Mouse (Mus musculus): Measurements from ENCODE around the gene Pilrb1. TPM values are rescaled to one million over a fixed set of nuclear protein-coding genes. Genes with fewer than 3 reads are reported as not detected.

Pilrb1 gene
- total and polyA plus RNA-seq, 3 experiments = 4.5 to 12.1 TPM; not detected in 1

DNA sequence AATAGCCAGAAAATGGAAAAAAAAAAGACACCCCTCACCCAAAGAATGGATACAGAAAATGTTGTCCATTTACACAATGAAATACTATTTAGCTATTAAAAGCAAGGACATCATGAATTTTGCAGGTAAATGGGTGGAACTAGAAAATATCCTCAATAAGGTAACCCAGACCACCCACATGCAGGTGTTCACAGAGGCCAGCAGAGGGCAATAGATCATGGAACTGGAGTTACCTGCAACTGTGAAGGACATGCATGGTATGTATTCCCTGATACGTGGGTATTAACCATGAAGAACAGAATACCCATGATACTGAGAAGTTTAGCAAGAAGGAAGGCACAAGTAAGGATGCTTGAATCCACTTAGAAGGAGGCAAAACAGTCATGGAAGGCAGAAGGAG is 35.0 kb upstream of the Pilrb1 start:
- Histone ChIP-seq H3K36me3 (ENCODE audit: control insufficient read depth in 1 of 2, insufficient read depth in 2 of 2, low read length in 2 of 2) (no peaks in the 10 kb centered on the region), H3K27ac (ENCODE audit: control insufficient read depth, low read depth, low read length) (no peak overlapping the region), H3K9ac (ENCODE audit: control insufficient read depth, low read depth, low read length, poor library complexity, severe bottlenecking) (no peak overlapping the region), H3K79me2 (ENCODE audit: control insufficient read depth, insufficient read depth, low read length, poor library complexity) (no peaks in the 10 kb centered on the region), H3K4me1 (ENCODE audit: control insufficient read depth in 1 of 2, insufficient read depth in 2 of 2, low read length in 2 of 2) (no peaks in the 10 kb centered on the region), H3K4me3 (ENCODE audit: control insufficient read depth in 1 of 2, insufficient read depth in 1 of 2, low read depth in 2 of 2, low read length in 2 of 2) (no peak overlapping the region), H3K9me3 (replicated peaks; ENCODE audit: insufficient read depth, low read length) (no peaks in the 10 kb centered on the region), H3K27me3 (ENCODE audit: control insufficient read depth in 1 of 2, insufficient read depth in 2 of 2, low read length in 2 of 2) (0 out of 4 replicates have a peak, but pooled peaks cover 0 to 4% of the 10 kb centered on the region in 2 experiments)
- TF ChIP-seq RAD21 (IDR thresholded peaks at IDR 0.05; ENCODE audit: low read depth, low read length) (peak; percentile 43), NRF1 (IDR thresholded peaks at IDR 0.05; ENCODE audit: insufficient read depth, low read depth, low read length, poor library complexity, severe bottlenecking) (no peak), UBTF (IDR thresholded peaks at IDR 0.05; ENCODE audit: borderline replicate concordance, insufficient read depth, low read depth, low read length) (no peak), USF2 (IDR thresholded peaks at IDR 0.05; ENCODE audit: borderline replicate concordance in 1 of 2, insufficient read depth in 1 of 2, low read depth in 1 of 2, low read length in 2 of 2) (no peak), CTCF (IDR thresholded peaks at IDR 0.05 in 2 of 3, conservative IDR thresholded peaks at IDR 0.05 in 1 of 3; ENCODE audit: control insufficient read depth in 1 of 3, insufficient read depth in 1 of 3, low read depth in 2 of 3, low read length in 3 of 3, poor library complexity in 1 of 3, severe bottlenecking in 1 of 3) (peak; percentile 51 to 67 (median 60)), KAT2A (conservative IDR thresholded peaks at IDR 0.05; ENCODE audit: low read depth, low read length) (no peak), ETS1 (IDR thresholded peaks at IDR 0.05; ENCODE audit: low read depth, low read length) (no peak), ZC3H11A (IDR thresholded peaks at IDR 0.05; ENCODE audit: low read depth, low read length) (peak; percentile 24; the same call in 1 of the 2 replicates), CHD2 (IDR thresholded peaks at IDR 0.05; ENCODE audit: low read length) (no peak), TCF12 (IDR thresholded peaks at IDR 0.05; ENCODE audit: low read depth, low read length) (no peak), SMC3 (IDR thresholded peaks at IDR 0.05; ENCODE audit: low read depth, low read length) (peak; percentile 64), GABPA (IDR thresholded peaks at IDR 0.05; ENCODE audit: low read depth, low read length) (no peak), USF1 (IDR thresholded peaks at IDR 0.05; ENCODE audit: low read depth, low read length) (no peak), E2F4 (IDR thresholded peaks at IDR 0.05; ENCODE audit: borderline replicate concordance, low read depth, low read length) (no peak), POLR2A (IDR thresholded peaks at IDR 0.05; ENCODE audit: control insufficient read depth in 1 of 2, insufficient read depth in 1 of 2, low read depth in 1 of 2, low read length in 2 of 2, poor library complexity in 1 of 2) (no peak)
- peak; percentile 37 for DNase-seq (ENCODE audit: low read depth, low spot score)

DNA sequence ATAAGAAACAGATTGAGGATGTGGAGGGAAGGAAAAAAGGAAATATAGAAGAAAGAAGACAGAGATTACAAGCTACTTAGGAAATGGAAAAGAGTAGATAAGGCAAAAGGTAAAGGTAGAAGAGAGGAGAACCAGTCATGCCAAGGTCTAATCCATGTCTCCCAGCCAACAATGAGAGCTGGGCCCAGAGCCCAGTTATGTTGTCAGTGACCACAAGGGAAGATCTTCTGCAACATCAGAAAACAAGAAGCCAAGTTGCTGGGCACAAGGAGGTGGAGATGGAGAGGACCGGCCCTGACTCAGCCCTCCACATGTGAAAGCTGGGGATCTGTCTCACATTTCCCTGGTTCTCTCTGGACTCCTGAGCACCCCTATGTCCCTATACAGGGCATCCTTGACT is 29.8 kb upstream of the Pilrb1 start:
- H3K4me3 ChIP-seq (ENCODE audit: control insufficient read depth in 1 of 2, insufficient read depth in 1 of 2, low read depth in 2 of 2, low read length in 2 of 2) = no peak overlapping the region
- TF ChIP-seq POLR2A (IDR thresholded peaks at IDR 0.05; ENCODE audit: control insufficient read depth in 1 of 2, insufficient read depth in 1 of 2, low read depth in 1 of 2, low read length in 2 of 2, poor library complexity in 1 of 2) (no peak), TAL1 (IDR thresholded peaks at IDR 0.05; ENCODE audit: low read length) (no peak), NRF1 (IDR thresholded peaks at IDR 0.05; ENCODE audit: insufficient read depth, low read depth, low read length, poor library complexity, severe bottlenecking) (no peak), POLR2AphosphoS2 (IDR thresholded peaks at IDR 0.05; ENCODE audit: low read length) (no peak), EP300 (IDR thresholded peaks at IDR 0.05; ENCODE audit: low read depth in 1 of 2, low read length in 2 of 2) (no peak), GABPA (IDR thresholded peaks at IDR 0.05; ENCODE audit: low read depth, low read length) (no peak), CHD2 (IDR thresholded peaks at IDR 0.05; ENCODE audit: low read length) (no peak)
- peaks cover 0 to 9% of the 10 kb centered on the region in 2 experiments; a peak in 2 of 4 replicates for H3K36me3 ChIP-seq (ENCODE audit: control insufficient read depth in 1 of 2, insufficient read depth in 2 of 2, low read length in 2 of 2)

More for the DNA sequence above, 29.8 kb upstream of the Pilrb1 start:
- peaks cover 0 to 14% of the 10 kb centered on the region in 2 experiments; a peak in 2 of 4 replicates for H3K4me1 ChIP-seq (ENCODE audit: control insufficient read depth in 1 of 2, insufficient read depth in 2 of 2, low read length in 2 of 2)
- H3K9ac ChIP-seq (ENCODE audit: control insufficient read depth, low read depth, low read length, poor library complexity, severe bottlenecking) = no peak overlapping the region
- no peaks in the 10 kb centered on the region for H3K9me3 ChIP-seq (replicated peaks; ENCODE audit: insufficient read depth, low read length)
- H3K79me2 ChIP-seq (ENCODE audit: control insufficient read depth, insufficient read depth, low read length, poor library complexity) = no peaks in the 10 kb centered on the region
- no peak for DNase-seq (ENCODE audit: low read depth, low spot score)
- H3K27ac ChIP-seq (ENCODE audit: control insufficient read depth, low read depth, low read length) = no peak overlapping the region
- 0 out of 4 replicates have a peak, but pooled peaks cover 0 to 2% of the 10 kb centered on the region in 2 experiments for H3K27me3 ChIP-seq (ENCODE audit: control insufficient read depth in 1 of 2, insufficient read depth in 2 of 2, low read length in 2 of 2)
